Mouse (Mus musculus): ENCODE measurements around the gene Zfp992.
"Not testable (repeated sequence)": the region's sequence is repeated elsewhere in the genome, so short reads cannot be mapped to it uniquely, and the experiment has no call there.

The Zfp992 gene

GRCm38 (mm10) chr4:146497695-146498275 lies 49.0 kb downstream of the Zfp992 start:
- in situ Hi-C loops (cut with MboI; ENCODE audit: low pct_unique_long_range_greater_than_20kb in 1 of 2, low sequenced_read_pairs in 2 of 2, unreplicated experiment in 1 of 2), result loop anchor here in 1 of 2 experiments (10.0 kb wide), 1 partner anchor 737 kb away; no protein-coding TSS in a partner anchor

DNA sequence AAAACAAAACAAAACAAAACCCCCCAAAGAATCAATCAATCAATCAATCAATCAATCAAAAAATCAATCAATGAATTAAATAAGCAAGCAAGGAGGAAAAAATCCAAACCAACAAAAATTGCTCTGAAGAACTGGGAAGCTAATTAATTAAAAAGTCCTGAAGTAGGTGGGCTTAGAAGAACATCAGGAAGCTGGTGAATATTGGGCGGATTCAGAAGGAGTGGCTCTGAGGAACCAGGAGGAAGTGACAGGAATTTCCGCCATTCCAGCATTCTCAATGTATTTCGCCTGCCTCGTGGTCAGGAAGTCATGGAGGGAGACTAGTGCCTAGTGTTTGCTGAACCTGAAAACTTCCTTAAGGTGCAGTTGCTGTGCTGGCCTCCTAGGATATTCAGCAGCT lies 52.9 kb downstream of the Zfp992 start, which contains the start of gene Zfp981:
Gene Zfp981 (plus strand): TSS at position 301 of the 400 bp plus-strand sequence.
- in situ Hi-C loops (cut with MboI; ENCODE audit: low pct_unique_long_range_greater_than_20kb in 1 of 2, low sequenced_read_pairs in 2 of 2, unreplicated experiment in 1 of 2), result not testable (repeated sequence)

- in situ Hi-C loops (cut with MboI; ENCODE audit: low pct_unique_long_range_greater_than_20kb in 1 of 2, low sequenced_read_pairs in 2 of 2, unreplicated experiment in 1 of 2), result not testable (repeated sequence)
These were observed 60.2 kb downstream of the Zfp992 start for GRCm38 (mm10) chr4:146509029-146509428.

- in situ Hi-C loops (cut with MboI; ENCODE audit: low pct_unique_long_range_greater_than_20kb in 1 of 2, low sequenced_read_pairs in 2 of 2, unreplicated experiment in 1 of 2), result not testable (repeated sequence)
These were observed 63.0 kb downstream of the Zfp992 start for GRCm38 (mm10) chr4:146511871-146512270.

GRCm38 (mm10) chr4:146516474-146516873 lies 67.7 kb downstream of the Zfp992 start:
- in situ Hi-C loops (cut with MboI; ENCODE audit: low pct_unique_long_range_greater_than_20kb in 1 of 2, low sequenced_read_pairs in 2 of 2, unreplicated experiment in 1 of 2), result no loop called here

DNA sequence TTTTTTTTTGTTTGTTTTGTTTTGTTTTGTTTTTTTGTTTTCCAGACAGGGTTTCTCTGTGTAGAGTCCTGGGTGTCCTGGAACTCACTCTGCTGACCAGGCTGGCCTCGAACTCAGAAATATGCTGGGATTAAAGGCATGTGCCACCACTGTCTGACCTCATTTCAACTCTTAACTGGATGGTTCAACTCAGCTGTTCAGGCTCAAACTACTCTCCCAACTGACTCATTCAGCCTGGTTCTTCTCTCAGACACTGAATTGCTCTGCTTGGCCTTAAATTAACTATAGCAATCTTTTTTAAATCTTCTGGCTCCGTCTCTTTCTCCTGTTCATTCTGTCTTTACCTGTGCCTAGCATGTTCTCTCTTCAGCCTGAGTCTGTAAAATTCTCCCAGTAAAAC lies 68.3 kb downstream of the Zfp992 start:
- in situ Hi-C loops (cut with MboI; ENCODE audit: low pct_unique_long_range_greater_than_20kb in 1 of 2, low sequenced_read_pairs in 2 of 2, unreplicated experiment in 1 of 2), result not testable (repeated sequence)
